Mouse (Mus musculus) layer of hippocampus, adult 2 months (tissue): Measurements from ENCODE around the gene Gm20441. TPM values are rescaled to one million over a fixed set of nuclear protein-coding genes. Genes with fewer than 3 reads are reported as not detected.

Experiments used
- DNase-seq, 2 experiments: peaks; one replicate each; pipeline ENCODE4 v3.0.0; 2022; ENCODE audit warnings: low spot score in 2 of 2
- H3K27ac ChIP-seq: fragments of 200-600 bp; 2 replicates; pipeline ENCODE4 v1.8.1; 2022
- H3K4me3 ChIP-seq: fragments of 200-600 bp; 2 replicates; pipeline ENCODE4 v1.8.1; 2022; ENCODE audit warnings: mild to moderate bottlenecking
- CTCF ChIP-seq: fragments of 200-600 bp; conservative IDR thresholded peaks from 2 replicates; pipeline ENCODE4 v1.8.1; 2022; ENCODE audit warnings: antibody characterized with exemption, mild to moderate bottlenecking, moderate library complexity
- total RNA-seq, 2 experiments: library from RNA; stranded (reverse); gene quantifications; 2 replicates each; pipeline ENCODE4 v1.2.3; 2021

The Gm20441 gene
- total RNA-seq, 2 experiments from 2014 or later: 0.56 TPM; not detected in 1

- DNase-seq: peak in 1 of 2 experiments; percentile 24
- Histone ChIP-seq H3K4me3 (peak overlapping the region; percentile 65), H3K27ac (peak overlapping the region; percentile 83)
- no peak for TF ChIP-seq CTCF
Observed at GRCm38 (mm10) chr10:75797619-75798175, 16.9 kb upstream of the Gm20441 start.

GRCm38 (mm10) chr10:75796731-75797516 lies 16.2 kb upstream of the Gm20441 start:
- no peak overlapping the region for H3K27ac ChIP-seq
- peak overlapping the region; percentile 65; the same call in 1 of the 2 replicates for H3K4me3 ChIP-seq
- no peak for DNase-seq
- TF ChIP-seq CTCF: no peak

DNA sequence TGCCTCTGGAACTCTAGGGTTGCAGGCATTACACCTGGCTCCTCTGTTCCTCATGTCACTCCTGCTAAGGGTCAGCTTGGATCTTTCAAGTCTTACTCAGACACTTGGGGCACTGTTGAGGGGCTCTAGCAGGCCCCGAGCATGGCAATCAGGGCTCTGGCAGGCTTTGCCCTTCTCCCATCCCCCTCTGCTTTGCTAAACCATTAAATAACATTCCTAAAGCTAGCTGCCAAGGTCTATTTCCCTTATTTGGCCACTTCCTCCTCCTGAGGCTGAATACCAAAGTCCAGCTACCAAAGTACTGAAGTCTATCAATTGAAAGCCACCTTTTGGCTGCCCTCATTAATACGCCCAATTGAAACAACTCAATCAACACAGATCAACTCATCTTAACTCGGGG lies 14.1 kb upstream of the Gm20441 start:
- H3K4me3 ChIP-seq: no peak overlapping the region
- DNase-seq: no peak
- no peak for TF ChIP-seq CTCF
- H3K27ac ChIP-seq: no peak overlapping the region

GRCm38 (mm10) chr10:75790773-75791172 lies 10.0 kb upstream of the Gm20441 start:
- no peak for DNase-seq

DNA sequence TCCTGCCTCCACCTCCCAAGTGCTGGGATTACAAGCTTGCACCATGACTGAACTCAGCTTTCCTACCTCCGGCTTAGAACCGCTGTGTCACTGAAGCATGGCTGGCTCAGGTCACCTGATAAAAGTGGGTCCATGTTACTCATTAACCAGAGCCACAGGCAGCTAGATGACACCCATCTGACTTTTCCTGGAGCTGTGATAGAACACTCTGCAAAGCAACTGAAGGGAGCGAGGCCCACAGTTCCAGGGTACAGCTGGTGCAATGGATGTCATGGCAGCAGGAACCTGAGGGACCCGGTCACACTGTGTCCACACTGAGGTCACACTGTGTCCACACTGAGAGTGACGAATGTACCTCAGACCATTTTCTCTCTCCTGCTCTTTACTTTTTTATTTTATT lies 9.1 kb upstream of the Gm20441 start:
- no peak for TF ChIP-seq CTCF

More at GRCm38 (mm10) chr10:75790773-75791172, 10.0 kb upstream of the Gm20441 start:
- Histone ChIP-seq H3K27ac (no peak overlapping the region), H3K4me3 (no peak overlapping the region)
- peak; percentile 51 for TF ChIP-seq CTCF

GRCm38 (mm10) chr10:75789081-75789735 lies 8.5 kb upstream of the Gm20441 start:
- no peak for TF ChIP-seq CTCF
- Histone ChIP-seq H3K27ac (no peak overlapping the region), H3K4me3 (no peak overlapping the region)
- DNase-seq: no peak

More for the DNA sequence above, 9.1 kb upstream of the Gm20441 start:
- Histone ChIP-seq H3K27ac (no peak overlapping the region), H3K4me3 (no peak overlapping the region)
- no peak for DNase-seq

GRCm38 (mm10) chr10:75788277-75788676 lies 7.5 kb upstream of the Gm20441 start:
- Histone ChIP-seq H3K4me3 (no peak overlapping the region), H3K27ac (no peak overlapping the region)
- DNase-seq: no peak
- no peak for TF ChIP-seq CTCF

DNA sequence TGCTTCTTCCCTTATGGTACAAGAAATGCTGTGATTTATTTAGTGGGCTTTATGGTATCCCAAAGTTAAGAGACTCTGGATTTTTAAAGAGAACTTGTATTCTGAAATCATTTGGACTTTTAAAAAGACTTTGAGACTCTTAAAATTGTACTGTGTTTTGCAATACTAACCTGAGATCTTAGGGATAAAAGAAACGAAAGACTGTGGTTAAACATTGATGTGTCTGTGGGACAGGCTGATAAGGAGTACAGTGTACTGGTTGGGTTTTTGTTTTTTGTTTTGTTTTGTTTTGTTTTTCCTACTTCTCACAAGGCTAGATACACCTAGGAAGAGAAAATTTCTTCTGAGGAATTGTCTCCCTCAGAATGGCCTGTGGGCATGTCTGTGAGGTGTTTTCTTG lies 4.7 kb upstream of the Gm20441 start:
- no peak for TF ChIP-seq CTCF
- no peak for DNase-seq
- Histone ChIP-seq H3K4me3 (no peak overlapping the region), H3K27ac (no peak overlapping the region)

- TF ChIP-seq CTCF: no peak
- Histone ChIP-seq H3K4me3 (no peak overlapping the region), H3K27ac (no peak overlapping the region)
- DNase-seq: no peak
Observed at GRCm38 (mm10) chr10:75779206-75780174, 1.3 kb downstream of the Gm20441 start.

DNA sequence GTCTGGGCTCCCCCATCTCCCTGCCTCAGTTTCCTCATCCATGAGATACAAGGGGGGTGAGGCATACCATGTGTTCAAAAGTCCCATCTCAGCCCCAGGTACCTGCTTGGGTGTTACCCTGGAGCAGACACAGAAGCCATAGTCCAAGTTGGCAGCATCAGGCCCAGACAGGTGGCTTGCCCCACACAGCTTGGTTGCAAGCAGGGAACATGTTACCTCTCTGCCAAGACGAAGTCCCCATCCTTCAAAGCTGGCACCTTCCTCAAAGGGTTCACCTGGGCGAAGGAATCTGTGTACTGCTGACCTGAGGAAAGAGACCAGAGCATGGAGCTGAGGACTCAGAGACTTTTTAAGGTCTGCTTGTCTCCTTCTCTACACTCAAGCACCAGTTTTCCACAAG lies 2.9 kb downstream of the Gm20441 start:
- Histone ChIP-seq H3K4me3 (no peak overlapping the region), H3K27ac (no peak overlapping the region)
- no peak for TF ChIP-seq CTCF
- no peak for DNase-seq

GRCm38 (mm10) chr10:75776562-75776961 lies 4.2 kb downstream of the Gm20441 start:
- no peak overlapping the region for H3K27ac ChIP-seq
- H3K4me3 ChIP-seq: no peak overlapping the region
- TF ChIP-seq CTCF: no peak
- no peak for DNase-seq

DNA sequence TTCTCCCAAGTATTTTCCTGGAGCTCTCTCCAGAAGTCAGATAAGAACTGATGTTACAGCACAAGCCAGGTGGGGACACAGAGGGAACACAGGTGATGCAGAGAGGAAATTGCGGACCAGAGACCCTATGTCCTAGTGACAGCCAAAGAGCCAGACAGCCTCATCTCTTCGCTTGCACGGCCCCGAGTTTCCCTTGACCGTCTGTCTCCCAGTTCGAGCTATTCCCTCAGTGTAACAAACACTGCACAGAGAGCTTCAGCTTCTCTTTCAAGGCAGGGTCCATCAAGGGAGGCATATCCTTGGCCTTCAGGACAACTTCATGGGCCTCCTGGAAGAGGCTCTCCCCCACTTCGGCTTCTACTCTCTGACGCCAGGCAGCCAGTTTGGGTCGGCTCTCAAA lies 6.2 kb downstream of the Gm20441 start:
- TF ChIP-seq CTCF: no peak
- Histone ChIP-seq H3K27ac (no peak overlapping the region), H3K4me3 (no peak overlapping the region)
- DNase-seq: no peak

DNA sequence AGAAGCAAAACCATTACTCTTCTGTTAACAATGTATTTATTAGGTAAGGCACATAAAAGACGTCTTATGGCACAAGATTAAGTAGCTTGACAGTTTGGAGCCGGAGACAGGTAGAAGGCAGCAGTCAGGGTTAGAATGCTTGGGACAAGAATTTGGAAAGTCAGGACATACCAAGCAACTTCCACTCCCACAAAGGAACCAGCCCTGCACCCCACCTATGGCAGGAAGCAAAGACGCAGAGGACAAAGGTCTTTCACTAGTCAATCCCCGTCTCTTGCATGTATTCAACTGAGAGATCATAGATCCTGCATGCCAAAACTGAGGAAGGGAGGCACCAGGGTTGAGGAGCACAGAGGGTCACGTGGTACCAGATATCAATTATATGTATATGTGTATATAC lies 6.7 kb downstream of the Gm20441 start:
- DNase-seq: no peak
- no peak for TF ChIP-seq CTCF
- Histone ChIP-seq H3K27ac (no peak overlapping the region), H3K4me3 (no peak overlapping the region)
